Mouse (Mus musculus) heart, embryonic 12.5 days (tissue): ENCODE data around the gene Msantd1. TPM values are rescaled to one million over a fixed set of nuclear protein-coding genes. Genes with fewer than 3 reads are reported as not detected.

Experiments
- ATAC-seq: fragments of 200-750 bp; cut with Nextera tagmentation; 2 replicates; pipeline ENCODE4 v1.8.0; 2017; ENCODE audit warnings: moderate TSS enrichment, moderate library complexity; ENCODE audit not compliant: insufficient number of reproducible peaks, low FRiP score
- H3K27ac ChIP-seq: fragments of 300-500 bp; sonication (generic); 2 replicates; pipeline ENCODE4 v1.5.1; 2016; ENCODE audit warnings: mild to moderate bottlenecking, moderate library complexity; ENCODE audit not compliant: poor library complexity, severe bottlenecking
- H3K27me3 ChIP-seq: fragments of 300-500 bp; sonication (generic); replicated peaks from 2 replicates; pipeline ENCODE4 v1.6.1; 2016; ENCODE audit warnings: mild to moderate bottlenecking, moderate library complexity
- H3K36me3 ChIP-seq: fragments of 300-500 bp; sonication (generic); 2 replicates; pipeline ENCODE4 v1.6.1; 2016; ENCODE audit warnings: mild to moderate bottlenecking, moderate library complexity
- H3K4me1 ChIP-seq: fragments of 300-500 bp; sonication (generic); replicated peaks from 2 replicates; pipeline ENCODE4 v1.6.1; 2016; ENCODE audit warnings: mild to moderate bottlenecking
- H3K4me2 ChIP-seq: fragments of 300-500 bp; sonication (generic); 2 replicates; pipeline ENCODE4 v1.6.1; 2016; ENCODE audit warnings: mild to moderate bottlenecking, moderate library complexity
- H3K4me3 ChIP-seq: fragments of 300-500 bp; sonication (generic); 2 replicates; pipeline ENCODE4 v1.5.1; 2016; ENCODE audit warnings: mild to moderate bottlenecking
- H3K9ac ChIP-seq: fragments of 300-500 bp; sonication (generic); 2 replicates; pipeline ENCODE4 v1.6.1; 2016; ENCODE audit warnings: mild to moderate bottlenecking, moderate library complexity
- H3K9me3 ChIP-seq: fragments of 300-500 bp; sonication (generic); replicated peaks from 2 replicates; pipeline ENCODE4 v1.6.1; 2016; ENCODE audit warnings: mild to moderate bottlenecking, moderate library complexity
- WGBS: fragments of 180-500 bp; shearing (Covaris S2); methylation state at CpG from one replicate; pipeline ENCODE4 v1.1.7; 2016; 5-methylcytosine and 5-hydroxymethylcytosine counted together
- polyA plus RNA-seq: library from polyadenylated mRNA; unstranded; fragments of >200 nt; fragmentation: Nextera tagmentation; extraction: Ambion mirVana; gene quantifications from 2 replicates; pipeline ENCODE4 v1.2.1, GENCODE M21; 2016

Gene Msantd1
- polyA plus RNA-seq, 1 experiment from 2014 or later = 0.31 TPM

GRCm38 (mm10) chr5:34907230-34907629 lies 582 bp upstream of the Msantd1 start:
- Histone ChIP-seq H3K27ac (no peak overlapping the region), H3K4me1 (peaks cover 27% of the 10 kb centered on the region), H3K4me3 (no peak overlapping the region), H3K9ac (no peak overlapping the region), H3K27me3 (no peaks in the 10 kb centered on the region), H3K36me3 (peaks cover 83% of the 10 kb centered on the region), H3K4me2 (no peak overlapping the region), H3K9me3 (no peaks in the 10 kb centered on the region)
- 94% methylated on average over 4 of the region's 4 CpGs for WGBS
- ATAC-seq = no peak

DNA sequence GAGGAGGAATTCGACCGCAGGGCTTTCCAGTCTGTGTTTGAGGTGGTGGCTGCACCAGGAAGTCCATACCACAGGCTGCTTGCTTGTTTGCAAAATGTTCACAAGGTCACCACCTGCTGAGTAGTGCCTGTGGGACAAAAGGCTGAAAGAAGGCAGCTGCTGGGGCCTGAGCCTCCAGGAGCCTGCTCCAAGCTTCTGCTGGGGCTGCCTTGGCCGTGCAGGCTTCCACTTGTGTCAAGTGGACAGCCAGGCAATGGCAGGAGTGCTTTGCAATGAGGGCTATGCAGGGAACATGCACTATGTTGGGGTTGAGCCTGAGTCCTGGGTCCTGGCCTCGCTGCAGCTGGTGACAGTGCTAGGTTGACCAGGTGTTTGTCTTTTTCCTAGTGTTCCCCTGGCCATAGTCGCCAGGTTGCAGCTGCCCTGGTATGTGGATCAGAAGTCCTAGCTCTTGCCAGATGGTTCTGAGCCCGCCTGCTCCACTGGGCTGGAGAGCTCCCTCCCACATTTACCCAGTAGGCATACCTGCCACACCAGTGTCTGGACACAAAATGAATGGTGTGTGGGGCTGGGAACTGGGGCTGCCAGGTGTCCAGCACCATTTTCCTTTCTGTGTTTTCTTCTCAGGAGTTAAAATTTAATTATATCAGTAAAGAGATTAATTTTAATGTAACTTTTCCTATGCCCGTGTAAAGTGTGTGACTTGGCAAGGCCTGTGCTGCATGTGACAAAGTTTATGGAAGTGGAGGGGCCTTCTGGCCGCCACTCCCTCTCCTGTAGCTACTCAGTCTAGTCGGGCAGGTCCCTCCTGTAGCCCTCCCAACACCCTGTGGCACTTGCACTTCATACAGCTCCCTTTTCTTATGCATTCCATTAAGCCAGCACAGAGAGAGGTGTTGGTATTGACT lies 1.2 kb downstream of the Msantd1 start:
- 0 out of 2 replicates have a peak overlapping the region, but pooled peaks have one; percentile 30 for H3K27ac ChIP-seq
- peaks cover 72% of the 10 kb centered on the region for H3K36me3 ChIP-seq
- no peak overlapping the region for H3K4me3 ChIP-seq
- WGBS = 74% methylated on average over 9 of the region's 9 CpGs
- H3K4me1 ChIP-seq = peaks cover 21% of the 10 kb centered on the region
- no peak overlapping the region for H3K9ac ChIP-seq
- no peak for ATAC-seq
- H3K27me3 ChIP-seq = no peaks in the 10 kb centered on the region
- H3K9me3 ChIP-seq = no peaks in the 10 kb centered on the region
- no peak overlapping the region for H3K4me2 ChIP-seq

- Histone ChIP-seq H3K36me3 (peaks cover 64% of the 10 kb centered on the region), H3K9me3 (no peaks in the 10 kb centered on the region), H3K27me3 (no peaks in the 10 kb centered on the region), H3K27ac (no peak overlapping the region), H3K4me1 (peaks cover 21% of the 10 kb centered on the region), H3K9ac (no peak overlapping the region), H3K4me3 (no peak overlapping the region), H3K4me2 (no peak overlapping the region)
- peak; percentile 69; the same call in 1 of the 2 replicates for ATAC-seq
- 86% methylated on average over 1 of the region's 1 CpGs for WGBS
Observed at GRCm38 (mm10) chr5:34909634-34910503, 2.1 kb downstream of the Msantd1 start.

DNA sequence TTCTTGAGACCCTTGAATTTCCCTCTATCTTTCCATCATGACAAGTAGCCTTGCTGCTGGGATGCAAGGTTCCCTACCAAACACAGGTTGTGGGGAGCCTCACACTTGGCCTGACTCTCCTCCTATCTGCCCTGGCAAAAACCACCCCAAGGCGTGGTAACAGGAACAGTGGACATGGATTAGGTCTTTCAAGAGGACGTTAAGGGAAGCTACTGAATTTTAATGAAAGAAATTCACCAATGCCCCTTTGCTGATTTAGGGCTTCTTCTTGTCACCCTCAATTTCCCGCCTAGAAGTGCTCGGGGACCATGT lies 2.6 kb downstream of the Msantd1 start:
- no peak overlapping the region for H3K9ac ChIP-seq
- no peak for ATAC-seq
- no peak overlapping the region for H3K4me3 ChIP-seq
- no peaks in the 10 kb centered on the region for H3K27me3 ChIP-seq
- peaks cover 58% of the 10 kb centered on the region for H3K36me3 ChIP-seq
- no peak overlapping the region for H3K27ac ChIP-seq
- H3K4me1 ChIP-seq = peaks cover 21% of the 10 kb centered on the region
- no peak overlapping the region for H3K4me2 ChIP-seq
- H3K9me3 ChIP-seq = no peaks in the 10 kb centered on the region
- 83% methylated on average over 4 of the region's 4 CpGs for WGBS

DNA sequence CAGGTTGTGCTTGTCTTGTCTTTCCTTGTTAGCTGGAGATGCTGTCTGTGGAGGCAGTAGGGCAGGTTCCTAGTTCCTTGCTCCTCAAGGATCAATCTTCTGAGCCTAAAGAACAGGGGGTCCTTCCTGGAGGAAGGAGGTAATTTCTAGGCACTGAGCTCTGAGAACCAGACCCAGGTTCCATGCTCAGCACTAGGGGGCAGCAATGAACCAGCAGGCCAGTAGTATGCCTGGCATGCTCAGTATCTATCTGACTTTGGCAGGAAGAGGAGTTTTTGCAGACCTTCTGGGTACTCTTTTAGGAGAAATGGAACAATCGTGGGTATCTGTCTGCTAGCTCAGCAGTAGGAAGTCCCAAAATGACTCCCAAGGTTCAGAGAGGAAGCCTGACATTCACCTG lies 8.0 kb downstream of the Msantd1 start:
- Histone ChIP-seq H3K36me3 (peaks cover 5% of the 10 kb centered on the region; the same call in 1 of the 2 replicates), H3K27me3 (no peaks in the 10 kb centered on the region), H3K4me2 (no peak overlapping the region), H3K27ac (peak overlapping the region; percentile 21; the same call in 1 of the 2 replicates), H3K9ac (no peak overlapping the region), H3K9me3 (no peaks in the 10 kb centered on the region), H3K4me1 (peaks cover 22% of the 10 kb centered on the region), H3K4me3 (no peak overlapping the region)
- peak; percentile 78 for ATAC-seq
- WGBS = 3% methylated on average over 1 of the region's 1 CpGs

GRCm38 (mm10) chr5:34917234-34917655 lies 9.4 kb downstream of the Msantd1 start:
- H3K4me1 ChIP-seq = peaks cover 22% of the 10 kb centered on the region
- ATAC-seq = no peak
- no peak overlapping the region for H3K4me2 ChIP-seq
- H3K27ac ChIP-seq = no peak overlapping the region
- H3K4me3 ChIP-seq = no peak overlapping the region
- H3K9me3 ChIP-seq = no peaks in the 10 kb centered on the region
- 79% methylated on average over 10 of the region's 10 CpGs for WGBS
- 0 out of 2 replicates have a peak overlapping the region, but pooled peaks have one; percentile 31 for H3K9ac ChIP-seq
- no peaks in the 10 kb centered on the region for H3K27me3 ChIP-seq
- H3K36me3 ChIP-seq = peaks cover 11% of the 10 kb centered on the region; the same call in 1 of the 2 replicates

- H3K4me3 ChIP-seq = no peak overlapping the region
- ATAC-seq = no peak
- no peak overlapping the region for H3K27ac ChIP-seq
- H3K27me3 ChIP-seq = no peaks in the 10 kb centered on the region
- WGBS = 66% methylated on average over 3 of the region's 3 CpGs
- no peak overlapping the region for H3K9ac ChIP-seq
- H3K9me3 ChIP-seq = no peaks in the 10 kb centered on the region
- peaks cover 22% of the 10 kb centered on the region for H3K36me3 ChIP-seq
- no peak overlapping the region for H3K4me2 ChIP-seq
- H3K4me1 ChIP-seq = peaks cover 22% of the 10 kb centered on the region
Observed at GRCm38 (mm10) chr5:34918785-34919184, 11.0 kb downstream of the Msantd1 start.

- no peaks in the 10 kb centered on the region for H3K9me3 ChIP-seq
- no peak overlapping the region for H3K4me2 ChIP-seq
- no peak overlapping the region for H3K9ac ChIP-seq
- no peak overlapping the region for H3K27ac ChIP-seq
- 80% methylated on average over 6 of the region's 6 CpGs for WGBS
- H3K4me1 ChIP-seq = peaks cover 11% of the 10 kb centered on the region
- H3K36me3 ChIP-seq = peaks cover 40% of the 10 kb centered on the region
- no peaks in the 10 kb centered on the region for H3K27me3 ChIP-seq
- no peak overlapping the region for H3K4me3 ChIP-seq
- ATAC-seq = no peak
Observed at GRCm38 (mm10) chr5:34922531-34922930, 14.7 kb downstream of the Msantd1 start.

- ATAC-seq = peak; percentile 73; the same call in 1 of the 2 replicates
- WGBS = 65% methylated on average over 4 of the region's 4 CpGs
- Histone ChIP-seq H3K9me3 (no peaks in the 10 kb centered on the region), H3K4me2 (no peak overlapping the region), H3K9ac (no peak overlapping the region), H3K27ac (no peak overlapping the region), H3K4me3 (no peak overlapping the region), H3K27me3 (no peaks in the 10 kb centered on the region), H3K36me3 (peaks cover 42% of the 10 kb centered on the region), H3K4me1 (peaks cover 4% of the 10 kb centered on the region; the same call in 1 of the 2 replicates)
Observed at GRCm38 (mm10) chr5:34923920-34924319, 16.1 kb downstream of the Msantd1 start.

GRCm38 (mm10) chr5:34924519-34924918 lies 16.7 kb downstream of the Msantd1 start:
- Histone ChIP-seq H3K4me3 (no peak overlapping the region), H3K9ac (no peak overlapping the region)
- ATAC-seq = no peak

DNA sequence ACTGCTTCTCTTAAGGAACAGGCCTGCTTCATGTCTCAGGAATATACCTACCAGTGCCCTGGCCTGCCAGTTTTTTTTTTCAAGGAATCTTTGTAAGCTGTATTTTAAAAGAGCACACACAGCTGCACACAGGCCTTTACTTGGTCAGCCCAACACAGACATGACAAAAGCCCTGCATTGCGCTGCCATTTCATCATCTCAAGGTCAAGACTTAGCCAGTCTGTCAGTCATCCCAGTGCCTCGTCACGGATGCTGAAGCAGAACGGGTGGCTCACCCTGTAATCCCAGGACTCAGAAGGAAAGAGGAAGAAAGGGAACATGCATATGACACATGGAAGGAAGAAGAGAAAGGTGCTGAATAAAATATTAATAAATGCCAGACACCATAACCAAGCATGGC lies 19.8 kb downstream of the Msantd1 start:
- 74% methylated on average over 4 of the region's 4 CpGs for WGBS
- peaks cover 31% of the 10 kb centered on the region for H3K36me3 ChIP-seq

More at GRCm38 (mm10) chr5:34924519-34924918, 16.7 kb downstream of the Msantd1 start:
- Histone ChIP-seq H3K27me3 (no peaks in the 10 kb centered on the region), H3K36me3 (peaks cover 42% of the 10 kb centered on the region), H3K4me2 (no peak overlapping the region), H3K9me3 (no peaks in the 10 kb centered on the region), H3K4me1 (0 out of 2 replicates have a peak, but pooled peaks cover 3% of the 10 kb centered on the region), H3K27ac (no peak overlapping the region)
- WGBS = 81% methylated on average over 7 of the region's 7 CpGs

More for the DNA sequence above, 19.8 kb downstream of the Msantd1 start:
- no peak for ATAC-seq
- Histone ChIP-seq H3K4me3 (no peak overlapping the region), H3K4me2 (no peak overlapping the region), H3K4me1 (peaks cover 23% of the 10 kb centered on the region), H3K9me3 (no peaks in the 10 kb centered on the region), H3K27ac (no peak overlapping the region), H3K9ac (no peak overlapping the region), H3K27me3 (no peaks in the 10 kb centered on the region)
